Mouse (Mus musculus): ENCODE results near the gene P3h1.

The P3h1 gene

DNA sequence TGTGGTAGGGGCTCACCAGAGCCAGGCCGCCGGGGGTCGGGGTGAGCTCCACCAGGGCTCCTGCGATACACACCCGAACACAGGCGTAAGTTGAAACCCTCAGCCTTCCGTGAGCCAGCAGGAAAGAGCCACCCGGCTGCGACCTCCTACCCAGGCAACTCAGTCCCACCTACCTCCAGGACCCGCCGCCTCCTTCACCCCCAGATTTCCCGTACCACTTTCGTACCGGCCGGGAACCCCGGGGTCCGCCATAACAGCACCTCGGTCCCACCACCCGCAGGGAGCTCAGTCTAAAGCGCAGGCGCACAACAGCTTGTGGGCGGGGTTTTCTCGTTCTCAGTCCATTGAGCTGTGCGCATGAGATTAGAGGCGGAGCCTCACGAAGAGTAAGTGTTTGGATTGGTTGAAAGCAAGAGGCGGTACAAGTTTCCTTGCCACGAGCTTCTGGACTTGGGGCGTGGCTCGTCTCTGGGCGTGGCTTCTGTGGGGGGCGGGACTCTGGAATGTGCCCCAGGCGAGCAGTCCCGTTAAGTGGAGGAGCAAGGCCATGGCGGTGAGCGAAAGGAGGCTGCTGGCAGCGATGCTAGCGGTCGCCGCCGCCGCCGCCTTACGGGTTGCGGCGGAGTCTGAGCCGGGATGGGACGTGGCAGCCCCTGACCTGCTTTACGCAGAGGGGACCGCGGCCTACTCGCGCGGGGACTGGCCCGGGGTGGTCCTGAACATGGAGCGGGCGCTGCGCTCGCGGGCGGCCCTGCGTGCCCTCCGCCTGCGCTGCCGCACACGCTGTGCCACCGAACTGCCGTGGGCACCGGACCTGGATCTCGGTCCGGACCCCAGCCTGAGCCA, at the start of gene P3h1, which contains the start of gene AU022252:
Gene P3h1 (plus strand): TSS at position 506 of the 846 bp plus-strand sequence.
Gene AU022252 (minus strand): TSS at position 303 of the 846 bp plus-strand sequence.
- DNase-seq: peak; percentile 99

DNA sequence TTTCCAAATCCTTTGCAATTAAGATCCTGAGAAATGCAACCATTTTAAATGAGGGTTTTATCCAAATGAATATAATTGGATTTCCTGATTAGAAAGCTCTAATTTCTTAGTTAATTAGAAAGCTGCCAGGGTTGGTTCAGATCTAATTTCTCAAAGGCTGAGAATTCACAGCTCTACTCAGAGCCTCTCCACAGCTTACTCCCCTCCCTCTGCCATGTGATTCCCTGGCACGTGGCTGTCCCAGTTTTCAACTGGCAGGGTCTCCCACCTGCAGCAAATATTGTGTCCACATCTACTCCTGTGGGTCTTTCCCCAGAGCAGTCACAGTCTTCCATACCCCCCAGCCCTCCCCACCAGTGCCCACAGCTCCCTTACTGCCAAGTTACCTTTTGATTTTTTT, 49.2 kb upstream of the P3h1 start:
- DNase-seq: no peak

DNA sequence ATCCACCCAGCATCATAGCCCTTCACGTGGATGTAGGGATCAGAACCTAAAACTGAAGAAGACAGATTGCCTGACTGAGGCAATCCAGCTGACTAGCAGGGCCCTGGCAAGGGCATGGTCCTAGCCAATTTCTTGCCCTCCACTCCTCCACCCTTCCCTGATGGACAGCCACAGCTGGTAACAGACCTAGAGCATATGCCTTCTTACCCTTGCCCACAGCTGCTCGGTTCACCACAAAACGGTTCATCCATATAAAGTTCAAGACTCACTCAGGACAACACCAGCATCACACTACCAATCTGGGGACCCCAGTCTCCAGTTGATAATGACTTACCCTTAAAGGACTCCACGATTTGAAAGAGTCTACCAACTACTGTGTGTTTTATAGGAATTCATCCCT, 46.9 kb upstream of the P3h1 start:
- no peak for DNase-seq

DNA sequence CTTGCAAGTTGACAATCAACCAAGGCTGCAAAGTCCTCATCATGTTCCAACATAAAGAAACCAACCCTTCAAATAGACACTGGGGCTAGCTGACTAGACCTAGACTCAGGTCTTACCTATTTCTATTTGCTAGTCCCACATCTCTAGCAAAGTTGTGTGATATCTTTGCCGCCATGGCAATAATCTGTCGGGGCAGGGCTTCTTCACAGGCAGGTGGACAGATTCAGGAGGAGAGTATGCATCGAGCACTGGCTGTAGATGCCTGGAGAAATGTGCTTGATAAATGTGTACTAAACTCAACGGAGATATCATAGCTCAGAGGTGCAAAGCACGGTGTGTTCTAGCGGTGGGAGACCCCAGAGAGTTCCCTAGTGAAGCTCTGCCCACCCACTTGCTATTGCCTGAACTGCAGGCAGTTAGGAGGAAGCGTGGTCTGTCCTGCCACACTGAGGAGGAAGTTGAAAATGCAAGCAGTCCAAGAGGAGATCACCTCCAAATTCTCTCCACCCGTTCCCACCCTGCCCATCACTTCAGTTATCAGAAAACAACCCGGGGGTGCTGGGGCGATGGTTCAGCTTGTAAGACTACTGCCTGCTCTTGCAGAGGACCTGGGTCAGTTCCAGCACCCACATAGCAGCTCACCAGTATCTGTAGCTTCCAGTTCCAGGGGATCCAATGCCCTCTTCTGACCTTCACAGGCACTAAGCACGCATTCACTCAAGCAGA, 44.5 kb upstream of the P3h1 start:
- no peak for DNase-seq

DNA sequence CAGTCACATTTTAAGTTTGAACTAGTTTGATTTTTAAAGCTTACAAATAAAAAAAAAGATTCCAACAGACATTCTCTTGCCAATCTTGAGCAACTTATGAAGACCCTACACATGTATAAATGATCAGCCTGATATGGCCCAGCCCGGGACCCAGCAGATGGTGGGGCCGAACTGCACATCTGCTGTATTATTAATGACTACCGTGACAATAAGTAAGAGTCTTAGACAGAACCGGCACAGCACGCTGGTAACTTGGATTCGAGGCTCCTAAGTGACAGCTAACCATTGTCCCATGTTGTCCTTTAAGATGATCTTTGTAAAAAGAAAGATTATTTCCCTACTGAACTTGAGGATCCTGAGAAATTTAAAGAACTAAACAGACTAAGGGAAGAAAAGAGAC, 43.3 kb upstream of the P3h1 start:
- DNase-seq: no peak

DNA sequence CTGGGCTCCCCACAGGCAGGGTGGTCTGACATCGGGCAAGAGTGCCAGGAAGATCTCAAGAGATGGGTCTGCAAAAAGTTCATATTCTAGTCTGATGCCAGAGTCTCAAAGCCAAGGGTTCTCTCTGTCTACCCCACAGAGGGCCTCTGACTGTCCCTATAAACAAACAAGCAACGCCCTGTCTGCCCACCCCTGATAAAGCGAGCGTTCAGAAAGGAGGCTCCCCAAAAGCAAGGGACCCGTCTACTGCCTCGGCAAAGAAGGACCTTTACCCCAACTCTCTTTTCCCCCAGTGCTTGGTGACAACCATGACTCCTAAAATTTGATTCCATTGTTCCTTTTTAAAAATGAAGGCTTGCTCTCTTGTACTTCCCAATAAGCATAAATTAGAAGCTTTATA, 42.9 kb upstream of the P3h1 start, which contains the start of gene Ermap:
Gene Ermap (minus strand): TSS at position 148 of the 400 bp plus-strand sequence.
- DNase-seq: no peak

DNA sequence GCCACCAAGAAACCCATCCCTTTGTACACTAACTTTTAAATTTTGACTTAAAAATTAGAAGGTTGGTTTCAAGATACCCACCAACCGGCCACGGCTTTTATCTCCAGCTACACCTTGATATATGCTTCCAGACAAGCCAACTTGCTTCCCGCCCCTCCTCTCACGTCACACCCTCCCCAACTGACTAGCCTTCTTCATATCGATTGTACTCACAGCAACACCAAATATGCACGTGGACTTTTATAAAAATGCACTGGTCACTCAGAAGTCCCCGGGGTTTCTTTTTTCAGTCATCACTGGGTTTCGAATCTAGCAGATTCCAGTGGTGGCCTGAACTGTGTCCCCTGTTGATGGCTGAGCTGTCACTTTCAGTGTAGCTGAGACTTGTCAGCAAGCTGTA, 42.1 kb upstream of the P3h1 start:
- DNase-seq: no peak

DNA sequence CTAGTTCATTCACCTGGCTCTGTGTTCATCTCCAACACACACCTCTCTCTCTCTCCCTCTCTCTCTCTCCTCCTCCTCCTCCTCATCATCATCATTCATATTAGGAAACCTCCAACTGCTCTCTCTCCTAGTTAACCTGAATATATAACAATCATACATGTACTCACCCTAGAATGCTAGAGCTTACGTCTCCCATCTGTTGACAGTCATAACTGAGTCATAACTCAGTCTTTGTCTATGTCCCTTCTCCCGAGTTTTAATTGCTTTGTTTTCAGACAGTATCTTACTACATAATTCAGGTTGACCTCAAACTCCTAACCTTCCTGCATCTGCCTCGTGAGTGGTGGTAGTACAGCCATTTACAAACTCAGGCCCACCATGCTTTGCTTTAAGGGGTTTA, 41.4 kb upstream of the P3h1 start:
- no peak for DNase-seq

DNA sequence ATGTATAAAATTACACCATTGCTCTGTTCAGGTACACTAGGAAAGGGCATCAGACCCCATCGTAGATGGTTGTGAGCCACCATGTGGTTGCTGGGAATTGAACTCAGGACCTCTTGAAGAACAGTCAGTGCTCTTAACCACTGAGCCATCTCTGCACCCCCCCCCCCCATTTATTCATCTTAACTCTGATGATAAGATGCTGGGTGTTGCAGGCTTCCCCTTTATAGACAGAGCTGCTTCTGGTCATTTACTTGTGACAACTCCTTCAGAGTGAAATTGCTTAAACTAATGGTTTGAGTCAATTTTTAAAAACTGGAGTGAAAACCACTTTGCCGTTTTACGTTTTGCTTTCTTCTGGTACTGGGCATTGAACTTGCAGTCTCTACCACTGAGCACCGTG, 40.0 kb upstream of the P3h1 start:
- DNase-seq: no peak

DNA sequence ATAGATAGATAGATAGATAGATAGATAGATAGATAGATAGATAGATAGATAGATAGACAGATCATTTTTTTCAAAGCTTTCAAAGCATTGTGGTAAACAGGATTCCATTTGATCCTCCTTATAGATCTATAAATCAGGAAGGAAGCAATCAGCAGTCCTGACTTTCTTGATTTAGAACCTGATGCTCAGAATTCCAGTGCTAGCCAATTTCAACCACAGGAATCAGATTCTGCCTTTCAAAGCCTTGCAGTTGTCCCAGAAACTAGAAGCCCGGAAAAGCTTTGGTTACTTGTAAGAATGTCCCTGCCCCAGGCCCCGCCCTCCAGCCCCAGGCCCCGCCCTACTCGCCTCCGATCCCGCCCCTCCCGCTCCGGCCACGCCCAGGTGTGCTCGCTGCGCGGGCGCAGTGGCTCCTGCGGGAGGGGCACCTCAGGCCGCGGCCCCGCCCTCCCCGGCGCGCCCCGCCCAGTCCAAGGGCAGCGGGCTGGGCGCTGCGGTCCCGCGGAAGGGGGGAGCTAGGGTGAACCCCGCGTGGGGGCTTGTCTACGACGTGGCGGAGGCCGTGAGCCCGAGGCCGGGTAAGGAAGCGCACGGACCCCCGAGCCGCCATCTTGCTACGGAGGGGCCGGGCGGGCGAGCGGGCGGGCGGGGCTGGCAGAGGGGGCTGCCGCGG, 37.7 kb upstream of the P3h1 start, which contains the start of gene Svbp:
Gene Svbp (plus strand): TSS at position 398 of the 673 bp plus-strand sequence.
- peak; percentile 94 for DNase-seq

DNA sequence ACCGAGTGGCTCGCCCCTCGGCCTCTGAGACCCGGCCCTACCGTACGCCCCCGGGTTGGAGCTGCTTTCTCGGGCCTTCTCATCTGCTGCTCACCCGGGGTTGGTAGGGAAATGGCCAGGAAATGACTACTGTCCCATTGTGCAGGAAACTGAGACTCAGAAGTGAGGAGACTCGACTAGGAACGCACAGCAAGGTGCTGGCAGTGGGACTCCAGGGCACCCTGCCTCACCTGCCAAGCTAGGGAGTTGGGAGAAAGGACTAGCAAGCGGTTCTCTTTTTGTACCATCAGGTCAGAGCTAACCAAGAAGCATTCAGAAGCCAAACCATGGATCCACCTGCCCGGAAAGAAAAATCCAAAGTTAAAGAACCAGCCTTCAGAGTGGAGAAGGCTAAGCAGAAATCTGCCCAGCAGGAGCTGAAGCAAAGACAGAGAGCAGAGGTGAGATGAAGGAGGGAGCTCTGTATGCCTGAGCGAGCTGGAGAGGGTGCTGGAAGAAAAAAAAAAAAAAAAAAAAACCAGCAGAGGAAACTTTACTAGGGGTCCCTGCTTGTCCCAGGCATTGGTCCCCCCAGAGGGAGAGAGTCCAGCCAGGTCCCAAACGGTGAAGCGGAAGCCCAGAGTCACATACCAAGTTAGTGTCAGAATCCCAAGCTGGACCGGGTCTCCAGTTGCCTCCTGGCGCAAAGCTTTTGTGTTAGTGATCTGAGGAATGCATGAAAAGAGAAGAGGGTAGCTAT, 37.0 kb upstream of the P3h1 start:
- no peak for DNase-seq

DNA sequence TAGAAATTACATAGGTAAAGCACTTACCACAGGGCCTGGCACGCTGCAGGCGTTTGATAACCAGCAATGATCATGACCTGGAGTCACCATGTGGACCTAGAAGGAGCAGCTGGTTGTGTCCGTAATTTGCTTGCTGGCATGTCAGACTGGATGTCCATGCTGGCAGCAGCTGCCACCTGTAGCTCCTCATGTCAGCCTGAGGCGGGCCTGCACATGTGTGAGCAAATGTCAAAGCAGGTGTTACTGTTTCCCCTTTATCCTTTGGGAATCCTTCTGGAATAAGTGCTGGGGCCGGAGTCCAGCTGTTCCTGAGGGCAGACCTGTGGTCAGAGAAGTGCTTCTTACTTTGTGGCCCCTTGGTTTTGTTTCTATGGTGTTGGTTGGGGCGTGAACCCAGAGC, 34.6 kb upstream of the P3h1 start:
- no peak for DNase-seq

DNA sequence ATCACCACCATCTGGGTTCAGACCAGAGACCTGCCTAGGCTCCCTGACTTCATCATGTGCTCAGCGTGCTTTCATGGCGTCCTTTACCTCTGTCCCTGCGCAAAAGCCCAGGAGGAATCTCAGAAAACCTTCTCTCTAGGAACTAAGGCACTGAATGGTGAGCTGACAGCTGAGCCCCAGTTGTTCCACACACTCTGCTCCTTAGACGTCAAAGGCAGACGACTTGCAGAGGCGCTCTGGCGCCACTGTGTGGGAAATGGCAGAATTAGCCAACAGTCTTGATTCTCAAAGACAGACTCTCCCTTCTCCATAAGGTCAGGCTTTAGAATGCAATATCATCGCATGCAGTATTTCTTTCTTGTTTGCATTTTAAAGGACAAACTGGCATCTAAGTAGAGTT, 28.0 kb upstream of the P3h1 start:
- DNase-seq: peak; percentile 87

DNA sequence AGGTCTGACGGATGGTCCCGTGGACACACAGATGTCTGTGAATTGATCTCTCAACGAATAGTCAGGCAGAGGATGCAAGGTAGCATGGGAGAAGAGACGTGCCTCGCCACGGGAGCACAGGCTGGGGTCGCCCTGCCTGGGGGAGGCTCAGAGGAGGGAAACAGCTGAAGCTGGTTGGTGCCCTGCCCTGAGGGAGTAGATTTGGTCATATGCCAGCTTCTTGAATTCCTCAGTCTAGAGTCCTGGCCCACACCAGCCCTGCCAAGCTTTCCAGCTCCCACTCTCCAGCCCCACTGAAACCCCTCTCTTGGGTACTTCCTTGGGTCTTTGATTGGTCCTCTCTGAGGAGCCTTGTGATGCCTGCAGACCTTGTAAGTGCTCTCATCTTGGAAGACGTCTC, 16.0 kb upstream of the P3h1 start:
- no peak for DNase-seq

DNA sequence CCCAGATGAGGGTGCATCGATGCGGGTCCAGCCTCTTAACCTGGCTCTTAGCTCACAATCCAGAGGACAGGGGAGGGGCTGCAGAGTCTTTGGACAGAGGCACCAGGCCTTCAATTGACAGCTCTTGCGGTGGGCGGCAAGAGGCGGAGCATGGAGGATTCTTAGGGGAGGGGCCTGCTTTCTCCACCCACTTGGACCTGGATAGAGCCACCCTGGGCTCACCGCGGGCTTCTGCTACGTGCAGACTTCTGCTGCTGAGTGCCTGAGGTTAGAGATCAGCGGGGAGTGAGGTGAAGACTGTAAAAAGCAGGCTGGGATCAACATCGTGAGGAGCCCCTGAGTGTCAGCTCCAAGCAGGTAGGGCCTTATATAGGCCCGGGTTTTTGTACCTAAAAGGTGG, 14.5 kb upstream of the P3h1 start, which contains the start of gene Tmem269:
Gene Tmem269 (minus strand): TSS at position 49 of the 400 bp plus-strand sequence.
- DNase-seq: peak; percentile 34

DNA sequence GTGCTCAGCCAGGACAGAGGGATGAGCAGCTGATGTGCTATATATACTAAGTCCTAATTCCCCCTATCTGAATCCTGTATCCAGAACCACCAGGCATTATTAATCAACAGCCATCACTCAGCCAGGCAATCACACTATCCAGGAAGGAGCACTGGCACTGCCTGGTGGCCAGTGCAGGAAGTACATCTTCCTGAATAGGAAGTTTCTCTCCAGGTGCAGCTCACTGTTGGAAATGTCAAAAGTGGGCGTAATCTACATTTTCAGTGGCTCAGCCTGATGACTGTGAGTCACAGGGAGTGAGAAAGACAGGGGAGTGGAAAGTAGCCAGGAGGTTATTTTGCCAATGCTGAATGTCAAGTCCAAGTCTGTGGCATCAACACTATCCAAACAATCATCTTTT, 9.0 kb upstream of the P3h1 start:
- peak; percentile 28 for DNase-seq

DNA sequence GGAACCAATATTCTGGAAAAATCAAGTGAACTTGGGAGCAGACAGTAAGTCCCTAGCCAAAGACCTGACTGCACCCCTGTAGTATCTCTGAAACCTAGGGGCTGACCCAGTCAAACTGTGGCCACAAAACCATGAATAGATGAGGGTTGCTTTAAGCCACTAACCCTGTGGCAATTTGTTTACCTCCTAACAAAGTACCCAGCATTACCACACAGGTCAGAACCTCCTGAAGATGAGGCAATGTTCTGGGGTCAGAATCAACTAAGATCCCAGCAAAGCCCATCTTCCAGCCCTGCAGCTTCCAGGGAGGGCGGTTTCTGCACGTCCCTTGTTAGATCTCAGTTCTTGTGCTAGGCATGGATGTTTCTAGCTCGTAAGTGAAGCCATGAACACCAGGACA, 8.2 kb upstream of the P3h1 start:
- DNase-seq: no peak

DNA sequence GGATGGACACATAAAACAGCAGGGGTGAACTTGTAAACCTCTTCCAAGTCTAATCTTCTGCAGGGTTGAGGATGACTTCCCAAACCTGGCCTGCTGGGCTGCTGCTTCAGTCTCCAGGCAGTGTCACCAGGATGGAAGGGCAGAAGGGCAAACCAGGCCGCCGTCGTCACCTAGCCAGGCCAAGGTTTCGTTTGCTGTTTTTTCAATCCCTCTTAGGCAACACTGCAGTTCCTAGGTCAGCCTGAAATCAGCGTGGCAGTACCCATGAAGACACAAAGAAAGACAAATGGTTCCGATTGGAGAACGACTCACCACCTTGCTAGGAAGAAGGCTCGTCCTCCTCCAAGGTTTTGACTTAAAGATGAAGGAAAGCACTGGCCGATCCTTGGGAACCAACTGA, 7.0 kb upstream of the P3h1 start:
- no peak for DNase-seq

DNA sequence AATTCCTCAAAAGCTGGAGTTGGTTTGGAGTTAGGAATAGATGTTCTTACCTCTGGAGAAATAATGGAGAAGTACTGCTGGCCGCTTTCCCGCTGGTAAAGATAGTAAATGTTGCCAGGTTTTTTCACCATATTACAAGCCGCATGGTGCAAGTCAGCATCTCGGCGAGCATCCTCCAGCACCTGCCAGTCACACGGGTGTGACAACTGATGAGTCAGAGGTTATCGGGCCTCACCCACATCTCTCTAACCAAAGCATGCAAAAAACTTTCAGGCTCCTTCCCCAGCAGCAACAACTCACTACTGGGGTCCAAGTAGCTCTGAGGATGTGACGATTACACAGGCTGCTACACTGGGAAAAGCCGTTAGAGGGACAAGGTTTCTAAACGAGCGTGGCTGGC, 6.0 kb upstream of the P3h1 start:
- no peak for DNase-seq

DNA sequence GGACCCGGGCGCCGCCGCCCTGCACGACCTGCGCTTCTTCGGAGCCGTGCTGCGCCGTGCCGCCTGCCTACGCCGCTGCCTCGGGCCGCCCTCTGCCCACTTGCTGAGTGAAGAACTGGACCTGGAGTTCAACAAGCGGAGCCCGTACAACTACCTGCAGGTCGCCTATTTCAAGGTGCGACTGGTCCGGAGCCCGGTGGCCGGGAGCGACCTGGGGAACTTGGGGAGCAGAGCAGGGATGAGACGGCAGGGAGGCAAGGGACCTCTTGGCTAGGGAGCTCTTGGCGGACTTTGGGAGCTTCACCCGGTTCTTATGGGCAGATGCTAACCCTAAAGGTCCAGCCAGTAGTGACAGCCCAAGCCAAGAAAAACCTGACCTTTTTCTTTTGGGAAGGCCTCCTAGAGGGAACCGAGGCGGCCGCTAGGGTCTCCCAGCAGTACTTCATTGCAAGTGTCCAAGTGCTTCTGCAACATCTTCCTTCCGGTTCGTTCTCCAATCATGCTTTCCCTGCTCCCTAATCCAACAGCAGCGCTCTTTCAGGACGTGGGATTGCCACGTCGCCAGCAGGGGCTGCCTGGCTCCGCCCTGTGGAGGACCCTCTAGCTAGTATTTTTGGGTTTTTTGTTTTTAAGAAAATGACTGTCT, 664 bp downstream of the P3h1 start:
- peak; percentile 81 for DNase-seq

DNA sequence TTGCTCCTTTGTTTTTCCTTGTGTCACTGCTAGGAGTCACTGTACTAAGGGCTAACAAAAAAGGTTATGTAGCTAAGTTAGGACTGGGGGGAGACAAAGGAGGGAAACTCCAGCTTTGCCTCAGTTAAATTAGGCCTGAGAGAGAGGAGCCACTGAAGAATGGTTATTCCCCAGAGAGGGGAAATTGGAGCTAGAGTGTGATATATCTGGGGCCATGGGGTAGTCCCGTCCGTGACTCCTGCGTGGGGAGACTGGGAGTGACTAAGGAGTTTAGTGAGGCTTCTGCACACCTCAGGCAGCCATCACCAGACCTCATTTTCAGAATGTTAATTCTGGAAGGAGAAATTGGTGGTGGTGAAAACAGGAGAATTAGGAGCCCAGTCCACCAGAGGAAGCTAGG, 1.6 kb downstream of the P3h1 start:
- DNase-seq: no peak

DNA sequence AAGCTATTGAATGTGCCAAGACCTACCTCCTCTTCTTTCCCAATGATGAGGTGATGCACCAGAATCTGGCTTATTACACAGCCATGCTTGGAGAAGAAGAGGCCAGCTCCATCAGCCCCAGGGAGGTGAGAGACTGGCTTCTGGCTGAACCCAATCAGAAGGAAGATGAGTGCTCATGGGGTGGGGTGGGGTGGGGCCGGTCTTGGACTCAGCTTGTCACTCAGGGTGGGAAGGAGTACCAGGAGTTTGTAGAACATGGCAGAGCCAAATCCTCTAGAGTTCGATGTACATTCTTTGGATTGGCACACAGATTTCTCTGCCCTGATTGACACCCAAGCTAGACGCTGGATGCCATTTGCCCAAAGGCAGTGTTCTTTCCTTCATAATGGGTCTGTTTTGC, 5.9 kb downstream of the P3h1 start:
- DNase-seq: no peak
